Mouse (Mus musculus): ENCODE measurements around the gene Cdk19.
"Not testable (repeated sequence)": the region's sequence is repeated elsewhere in the genome, so short reads cannot be mapped to it uniquely, and the experiment has no call there.

Gene Cdk19

DNA sequence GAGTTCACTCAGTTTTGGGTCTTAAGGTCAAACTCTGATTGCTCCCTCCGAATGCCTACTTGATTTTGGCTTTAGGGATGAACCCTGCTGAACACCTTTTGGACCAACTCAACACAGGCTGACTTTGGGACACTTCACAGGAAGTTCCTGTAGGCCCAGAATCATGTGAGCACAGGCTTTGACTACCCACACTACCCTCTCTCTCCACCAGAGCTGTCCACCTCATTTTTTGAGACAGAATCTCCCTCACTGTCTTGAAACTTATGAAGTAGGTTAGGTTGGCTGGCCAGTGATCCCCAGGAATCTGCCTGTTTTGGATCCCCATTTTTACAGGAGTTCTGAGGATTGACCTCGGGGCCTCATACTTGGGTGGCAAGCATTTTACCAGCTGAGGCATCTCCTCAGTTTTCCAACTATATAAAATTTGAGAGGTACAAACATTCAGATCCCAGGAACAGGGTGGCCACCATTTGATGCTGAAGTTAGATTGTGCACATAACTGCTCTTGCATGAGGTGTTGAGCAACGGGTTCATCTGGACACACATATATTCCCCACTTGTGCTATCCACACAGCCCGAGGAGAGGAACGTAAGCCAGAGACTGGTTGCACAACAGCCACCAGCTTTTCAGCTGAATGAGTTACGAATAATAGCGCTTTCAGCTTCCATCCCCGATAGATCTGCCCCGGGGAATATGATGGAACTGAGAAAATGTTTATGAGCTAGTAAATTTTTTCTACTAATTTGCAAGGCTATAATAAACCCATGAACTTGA is 184.9 kb downstream of the Cdk19 start:
- DNase-seq (ENCODE audit: low spot score in 2 of 2): no peak

DNA sequence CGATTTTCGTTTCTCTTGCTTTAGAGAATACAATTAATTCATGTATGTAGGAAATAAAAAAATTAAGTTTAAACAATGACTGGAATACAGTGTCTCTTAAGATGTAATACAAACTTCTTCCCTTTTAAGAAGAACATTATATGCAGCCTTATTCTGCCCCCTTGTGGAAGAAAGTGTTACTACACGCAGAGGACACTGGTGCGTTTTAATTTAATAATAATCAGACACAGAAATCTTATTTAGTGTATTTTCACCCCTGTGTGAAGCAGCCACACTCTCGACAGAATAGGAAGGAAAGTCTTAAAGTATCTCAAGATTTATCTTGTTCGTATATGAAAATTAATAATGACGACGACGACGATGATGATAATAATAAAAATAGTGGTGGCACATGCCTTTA is 185.6 kb downstream of the Cdk19 start:
- peak in 1 of 2 experiments; percentile 80 for DNase-seq (ENCODE audit: low spot score in 2 of 2)

DNA sequence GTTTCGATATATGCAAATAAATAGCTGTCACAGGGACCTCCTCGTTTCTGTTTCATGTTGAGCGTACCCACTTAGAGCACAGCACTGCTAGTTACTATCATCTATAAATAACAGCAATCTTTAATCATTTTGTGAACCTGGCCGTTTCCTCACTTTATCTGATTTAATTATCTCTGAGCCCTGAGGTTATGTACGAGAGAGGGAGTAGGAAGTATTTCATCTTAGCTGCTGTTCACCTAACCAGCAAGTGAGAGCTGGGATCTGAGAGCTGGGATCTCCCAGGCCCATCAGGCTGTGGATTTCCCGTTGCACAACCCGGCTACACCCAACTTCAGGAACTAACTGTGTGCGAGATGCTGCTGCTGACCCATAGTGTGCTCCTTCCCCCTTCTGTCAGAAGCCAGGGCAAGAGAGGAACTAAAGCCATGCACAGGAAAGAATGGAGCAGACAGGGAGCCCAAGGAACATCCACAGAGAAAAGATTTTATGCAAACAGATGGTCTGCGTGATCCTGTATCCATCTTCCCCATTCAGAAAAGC is 186.3 kb downstream of the Cdk19 start:
- DNase-seq (ENCODE audit: low spot score in 2 of 2): no peak

DNA sequence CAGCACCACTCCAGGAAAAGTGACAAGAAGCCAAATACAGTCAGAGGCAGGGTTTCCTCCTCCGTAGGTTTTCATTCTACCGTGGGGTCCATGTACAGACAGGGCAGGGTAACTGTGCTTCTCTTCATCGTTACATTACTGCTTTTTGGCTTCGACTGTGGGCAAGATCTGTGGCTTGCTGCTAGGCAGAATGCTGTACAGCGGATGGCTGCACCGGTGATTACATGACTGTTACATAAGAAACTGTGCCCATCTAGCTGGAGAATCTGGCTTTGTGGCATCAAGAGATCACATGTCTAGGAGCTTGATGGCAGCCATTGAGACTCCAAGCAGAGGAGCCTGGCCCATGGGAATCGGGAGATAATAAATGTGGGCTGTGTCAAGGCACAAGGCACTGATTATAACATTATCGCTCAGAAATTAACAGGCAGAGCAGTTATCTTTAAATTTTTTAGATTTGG is 187.0 kb downstream of the Cdk19 start:
- no peak for DNase-seq (ENCODE audit: low spot score in 2 of 2)

DNA sequence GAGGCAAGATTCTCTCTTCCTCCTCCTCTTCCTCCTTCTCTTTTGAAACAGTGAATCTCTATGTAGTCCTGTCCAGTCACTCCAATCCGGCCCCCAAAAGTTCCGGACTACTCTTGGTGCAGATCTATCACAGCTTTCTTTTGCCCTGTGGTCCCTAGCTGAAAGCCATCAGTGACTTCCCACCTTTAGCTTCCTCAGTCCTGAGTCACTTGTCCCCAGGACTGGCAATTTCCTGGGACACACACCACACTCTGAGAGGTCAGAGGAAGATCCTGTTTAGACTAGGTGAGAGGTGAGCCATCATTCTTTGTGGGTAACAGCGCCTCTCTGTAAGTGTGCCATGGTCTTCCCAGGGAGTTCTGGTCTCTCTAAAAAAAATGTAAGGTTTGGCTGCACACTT is 187.6 kb downstream of the Cdk19 start:
- DNase-seq (ENCODE audit: low spot score in 2 of 2): no peak

DNA sequence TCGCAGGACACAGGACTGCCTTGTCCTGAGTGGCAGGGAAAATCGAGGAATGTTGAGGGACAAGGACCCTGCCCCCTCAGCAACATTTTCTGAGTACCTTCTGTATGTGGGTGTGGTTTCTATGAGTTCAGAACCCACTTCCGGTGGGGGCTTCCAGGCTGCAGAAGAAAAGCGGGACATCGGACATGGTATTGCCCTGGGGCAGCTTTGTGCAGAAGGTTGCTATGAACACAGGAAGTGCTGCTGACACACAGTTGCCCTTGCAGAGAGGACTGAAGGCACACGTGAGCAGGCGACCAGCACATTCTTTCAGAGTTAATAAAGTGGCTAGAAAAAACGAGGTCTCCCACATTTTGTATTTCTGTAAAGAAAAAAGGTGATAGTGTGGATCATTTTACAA is 188.2 kb downstream of the Cdk19 start:
- no peak for DNase-seq (ENCODE audit: low spot score in 2 of 2)

DNA sequence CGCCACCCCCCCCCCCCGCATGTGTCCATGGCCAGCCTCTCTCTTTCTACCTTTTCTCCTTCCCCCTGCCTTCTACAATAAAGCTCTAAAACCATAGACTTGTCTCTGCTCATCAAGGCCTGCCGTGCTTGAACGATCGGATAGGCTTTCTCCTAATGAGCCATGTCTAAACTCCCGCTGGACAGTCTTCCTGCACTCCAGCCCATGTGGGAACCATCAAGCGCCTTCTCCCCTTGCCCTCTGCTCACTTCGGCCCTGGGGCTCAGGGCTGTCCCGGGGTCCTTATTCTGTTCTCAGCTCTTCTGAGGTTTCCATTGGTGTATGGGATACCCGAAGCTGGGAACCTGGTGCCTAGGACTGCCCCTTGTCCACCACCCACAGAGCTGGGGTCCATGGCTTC is 189.3 kb downstream of the Cdk19 start:
- no peak for DNase-seq (ENCODE audit: low spot score in 2 of 2)

DNA sequence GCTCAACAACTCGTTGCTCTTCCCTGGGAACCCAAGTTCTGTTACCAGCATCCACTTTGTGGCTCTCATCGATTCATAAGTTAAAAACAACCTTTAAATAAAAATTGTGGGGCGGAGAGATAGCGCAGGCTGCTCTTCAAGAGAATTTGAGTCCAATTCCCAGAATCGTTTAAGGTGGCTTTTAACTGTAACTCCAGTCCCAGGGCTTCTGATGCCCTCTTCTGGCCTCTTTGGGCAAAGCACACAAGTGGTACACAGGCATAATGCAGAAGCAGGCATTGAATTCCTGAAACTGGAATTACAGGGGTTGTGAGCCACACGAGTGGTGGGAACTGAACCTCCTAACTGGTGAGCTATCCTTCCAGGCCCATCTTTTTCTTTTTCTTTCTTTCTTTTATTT is 190.3 kb downstream of the Cdk19 start:
- DNase-seq (ENCODE audit: low spot score in 2 of 2): peak in 1 of 2 experiments; percentile 55

DNA sequence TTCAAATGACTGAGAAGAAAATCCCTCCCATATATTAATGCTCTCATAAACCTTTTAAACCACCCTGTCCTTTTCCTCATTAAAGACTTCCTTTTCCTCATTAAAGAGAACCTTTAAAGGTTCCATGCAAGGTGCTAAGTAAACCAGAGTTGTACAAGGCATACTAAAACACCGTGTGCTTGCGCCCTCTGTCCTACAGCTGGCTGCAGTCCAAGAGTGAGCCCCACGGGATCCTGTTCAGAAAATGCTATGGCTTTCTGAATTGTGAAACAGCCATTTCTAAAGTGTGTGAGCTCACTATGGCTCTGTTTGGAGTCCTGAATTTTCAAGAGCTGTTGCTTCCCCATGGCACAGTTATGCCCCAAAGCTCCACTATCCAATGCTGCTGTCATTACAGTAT is 191.3 kb downstream of the Cdk19 start:
- no peak for DNase-seq (ENCODE audit: low spot score in 2 of 2)

DNA sequence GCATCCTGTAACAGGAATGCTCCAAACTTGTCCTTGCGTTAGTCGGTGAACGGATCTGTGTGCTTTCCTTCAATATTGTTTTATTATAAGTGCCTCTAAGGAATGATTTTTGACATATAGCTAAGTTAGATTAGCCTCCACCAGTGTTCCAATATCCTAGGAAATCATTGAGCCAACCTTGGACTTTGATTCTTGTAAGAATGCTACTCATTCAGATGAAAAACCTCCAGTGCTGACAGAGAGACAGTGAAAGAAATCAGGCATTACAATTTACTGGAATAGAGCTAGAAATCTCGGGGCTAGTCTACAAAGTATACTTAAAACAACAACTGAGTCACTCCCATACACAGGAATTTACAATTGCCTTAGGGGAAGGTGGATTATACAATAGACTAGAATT is 193.2 kb downstream of the Cdk19 start:
- DNase-seq (ENCODE audit: low spot score in 2 of 2): not testable (repeated sequence)

All from left cerebral cortex, adult 9 months (tissue).